Mouse (Mus musculus): ENCODE data around the gene Sugp1.
"Not testable (repeated sequence)": the region's sequence is repeated elsewhere in the genome, so short reads cannot be mapped to it uniquely, and the experiment has no call there.

GRCm38 (mm10) chr8:70001892-70002191 is 40.8 kb upstream of the Sugp1 start:
- TF ChIP-seq POLR2A (IDR thresholded peaks at IDR 0.05; ENCODE audit: borderline replicate concordance, extremely low read depth, low read depth, low read length); CTCF (IDR thresholded peaks at IDR 0.05; ENCODE audit: insufficient read depth, low read length): not testable (repeated sequence)
